Mouse (Mus musculus) G1E (cell line): ENCODE results near the gene Hebp1. TPM values are rescaled to one million over a fixed set of nuclear protein-coding genes. Genes with fewer than 3 reads are reported as not detected.

Experiments
- ATAC-seq: 2 replicates; pipeline ENCODE4 v1.8.0; 2016; ENCODE audit warnings: mild to moderate bottlenecking; ENCODE audit not compliant: insufficient number of reproducible peaks, poor library complexity, low FRiP score, severe bottlenecking; ENCODE audit errors: extremely low read depth
- DNase-seq: peaks from one replicate; pipeline ENCODE4 v3.0.0; 2012; ENCODE audit warnings: low spot score
- H3K27me3 ChIP-seq: 2 replicates; pipeline ENCODE4 v1.6.1; 2012; ENCODE audit warnings: mild to moderate bottlenecking, low read length, inconsistent platforms; ENCODE audit not compliant: insufficient read depth
- H3K36me3 ChIP-seq: replicated peaks from 2 replicates; pipeline ENCODE3; 2012; ENCODE audit warnings: mild to moderate bottlenecking, inconsistent platforms
- H3K4me1 ChIP-seq: 2 replicates; pipeline ENCODE4 v1.6.1; 2012; ENCODE audit warnings: low read depth, low read length, inconsistent platforms, mixed read lengths; ENCODE audit not compliant: insufficient read depth
- H3K4me3 ChIP-seq: 2 replicates; pipeline ENCODE4 v1.5.1; 2012; ENCODE audit warnings: low read depth, mild to moderate bottlenecking, inconsistent platforms, low read length, moderate library complexity, mixed read lengths
- H3K9me3 ChIP-seq: replicated peaks from 2 replicates; pipeline ENCODE4 v1.6.1; 2012; ENCODE audit warnings: inconsistent platforms
- CTCF ChIP-seq: IDR thresholded peaks from 2 replicates; pipeline ENCODE4 v1.5.1; 2012; ENCODE audit warnings: low read depth, low read length, inconsistent platforms, mixed read lengths
- GATA1 ChIP-seq: IDR thresholded peaks from 2 replicates; pipeline ENCODE4 v1.6.1; 2012; ENCODE audit warnings: borderline replicate concordance, low read length, inconsistent platforms, mixed read lengths
- GATA2 ChIP-seq: IDR thresholded peaks from 2 replicates; pipeline ENCODE4 v1.6.1; 2012; ENCODE audit warnings: low read depth, low read length, inconsistent platforms, borderline replicate concordance
- POLR2AphosphoS5 ChIP-seq: IDR thresholded peaks from 2 replicates; pipeline ENCODE4 v1.6.1; 2012; ENCODE audit warnings: low read depth, low read length, inconsistent platforms; ENCODE audit not compliant: insufficient replicate concordance
- TAL1 ChIP-seq: conservative IDR thresholded peaks from 2 replicates; pipeline ENCODE4 v1.6.1; 2012; ENCODE audit warnings: low read depth, low read length, inconsistent platforms, mixed read lengths
- polyA plus RNA-seq: library from polyadenylated mRNA; stranded (reverse); fragments of >175 nt; gene quantifications from 2 replicates; pipeline ENCODE4 v1.2.3, GENCODE M21; 2012
- total RNA-seq, 2 experiments: library from RNA; stranded (forward) in 1 of 2; stranded (reverse) in 1 of 2; fragments of 200-1000 nt in 1 of 2; fragments of >200 nt in 1 of 2; fragmentation: Nextera tagmentation in 1 of 2; gene quantifications; 2 replicates each; pipeline ENCODE4 v1.2.3; 2014 to 2017

The Hebp1 gene
- total and polyA plus RNA-seq, 3 experiments: 5.6 to 45.4 (median 21.4) TPM

DNA sequence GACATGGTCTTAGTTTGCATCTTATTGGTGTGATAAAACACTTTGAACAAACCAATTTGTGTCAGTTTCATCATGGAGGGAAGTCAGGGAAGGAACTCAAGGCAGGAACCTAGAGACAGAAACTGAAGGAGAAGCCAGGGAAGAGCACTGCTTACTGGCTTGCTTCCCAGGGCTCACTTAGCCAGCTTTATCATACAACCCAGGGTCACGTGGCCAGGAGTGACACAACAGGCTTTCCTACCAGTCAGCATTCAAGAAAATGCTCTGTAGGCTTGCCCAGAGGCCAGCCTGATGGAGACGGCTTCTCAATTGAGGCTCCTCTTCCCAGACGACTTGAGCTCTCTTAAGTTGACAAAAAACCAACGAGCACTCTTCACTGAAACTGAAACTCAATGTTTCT, 2.9 kb downstream of the Hebp1 start:
- DNase-seq: no peak
- Histone ChIP-seq H3K27me3 (no peaks in the 10 kb centered on the region), H3K4me3 (no peak overlapping the region), H3K4me1 (peaks cover 27% of the 10 kb centered on the region), H3K9me3 (peaks cover 10% of the 10 kb centered on the region), H3K36me3 (peaks cover 28% of the 10 kb centered on the region)
- TF ChIP-seq CTCF (no peak), GATA2 (no peak), TAL1 (no peak), POLR2AphosphoS5 (no peak), GATA1 (no peak)
- ATAC-seq: no peak

DNA sequence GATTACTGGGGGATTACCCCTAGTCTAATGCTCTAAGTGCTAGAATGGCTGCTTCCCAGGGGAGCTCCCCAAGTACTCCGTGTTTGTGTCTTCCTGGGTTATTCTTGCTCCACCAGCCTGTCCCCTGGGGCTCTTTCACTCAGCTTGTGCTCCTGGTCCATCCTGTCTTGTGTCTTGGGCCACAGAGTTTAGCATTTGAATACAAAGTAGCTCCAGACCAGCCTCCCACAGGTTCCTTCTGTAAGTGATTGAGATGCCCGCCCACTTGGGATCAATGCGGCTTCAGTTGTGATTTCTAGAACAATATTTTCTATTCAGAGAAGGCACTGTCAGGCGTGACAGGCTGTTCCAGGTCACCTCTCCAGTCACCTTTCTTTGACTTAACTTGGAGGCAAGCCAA, 4.1 kb downstream of the Hebp1 start:
- Histone ChIP-seq H3K4me3 (no peak overlapping the region), H3K27me3 (no peaks in the 10 kb centered on the region), H3K9me3 (peaks cover 12% of the 10 kb centered on the region), H3K36me3 (peaks cover 28% of the 10 kb centered on the region), H3K4me1 (peaks cover 34% of the 10 kb centered on the region)
- no peak for ATAC-seq
- DNase-seq: no peak
- no peak for TF ChIP-seq POLR2AphosphoS5
- no peak for TF ChIP-seq TAL1
- TF ChIP-seq CTCF: no peak
- TF ChIP-seq GATA2: no peak
- TF ChIP-seq GATA1: no peak

DNA sequence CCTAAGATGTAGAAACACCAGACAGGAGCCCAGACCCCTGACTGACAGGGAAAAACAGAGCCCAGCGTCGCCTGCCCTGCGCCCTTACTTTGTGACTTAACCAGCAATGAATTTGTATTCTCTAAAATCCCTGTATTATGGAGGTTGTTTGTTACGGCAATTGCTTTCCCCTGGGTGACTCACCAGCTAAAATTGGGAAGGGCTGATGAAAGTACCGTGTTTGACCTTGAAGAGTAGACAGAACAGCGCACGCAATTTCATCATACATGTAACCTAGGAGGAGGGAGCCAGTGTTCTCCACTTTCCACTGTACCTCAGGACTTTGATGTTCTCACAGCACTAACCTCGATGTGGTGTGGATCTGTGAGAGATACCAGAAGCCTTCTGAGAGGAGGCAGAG, 4.8 kb downstream of the Hebp1 start:
- peaks cover 41% of the 10 kb centered on the region for H3K4me1 ChIP-seq
- ATAC-seq (no peak), DNase-seq (no peak)
- no peak overlapping the region for H3K4me3 ChIP-seq
- peaks cover 28% of the 10 kb centered on the region for H3K36me3 ChIP-seq
- no peaks in the 10 kb centered on the region for H3K27me3 ChIP-seq
- TF ChIP-seq GATA2: no peak
- no peak for TF ChIP-seq TAL1
- no peak for TF ChIP-seq GATA1
- TF ChIP-seq POLR2AphosphoS5: no peak
- no peak for TF ChIP-seq CTCF
- peaks cover 8% of the 10 kb centered on the region for H3K9me3 ChIP-seq

GRCm38 (mm10) chr6:135191906-135192305, 5.9 kb downstream of the Hebp1 start:
- DNase-seq (no peak), ATAC-seq (no peak)
- Histone ChIP-seq H3K9me3 (peaks cover 2% of the 10 kb centered on the region; the same call in 1 of the 2 replicates), H3K4me3 (no peak overlapping the region), H3K27me3 (no peaks in the 10 kb centered on the region), H3K36me3 (peaks cover 28% of the 10 kb centered on the region), H3K4me1 (peaks cover 41% of the 10 kb centered on the region)
- TF ChIP-seq TAL1 (no peak), CTCF (no peak), GATA2 (no peak), POLR2AphosphoS5 (no peak), GATA1 (no peak)

GRCm38 (mm10) chr6:135190122-135190521, 7.7 kb downstream of the Hebp1 start:
- TF ChIP-seq GATA1 (no peak), GATA2 (no peak), CTCF (no peak), TAL1 (no peak), POLR2AphosphoS5 (no peak)
- Histone ChIP-seq H3K4me1 (peaks cover 33% of the 10 kb centered on the region), H3K36me3 (peaks cover 30% of the 10 kb centered on the region), H3K27me3 (no peaks in the 10 kb centered on the region), H3K9me3 (peaks cover 4% of the 10 kb centered on the region), H3K4me3 (no peak overlapping the region)
- DNase-seq (no peak), ATAC-seq (no peak)

- DNase-seq: no peak
- peaks cover 4% of the 10 kb centered on the region for H3K9me3 ChIP-seq
- no peak overlapping the region for H3K4me3 ChIP-seq
- H3K4me1 ChIP-seq: peaks cover 28% of the 10 kb centered on the region
- H3K36me3 ChIP-seq: peaks cover 17% of the 10 kb centered on the region
- ATAC-seq: peak; percentile 75
- H3K27me3 ChIP-seq: no peaks in the 10 kb centered on the region
- TF ChIP-seq GATA1 (no peak), CTCF (no peak), TAL1 (no peak), POLR2AphosphoS5 (no peak), GATA2 (no peak)
Measured at GRCm38 (mm10) chr6:135188629-135189028, 9.2 kb downstream of the Hebp1 start.
